Mouse (Mus musculus) limb, embryonic 13.5 days (tissue): ENCODE measurements around the gene Cacng4. TPM values are rescaled to one million over a fixed set of nuclear protein-coding genes. Genes with fewer than 3 reads are reported as not detected.

Source experiments
- ATAC-seq: fragments of 200-750 bp; cut with Nextera tagmentation; 2 replicates; pipeline ENCODE4 v1.8.0; 2017; ENCODE audit warnings: low read depth, moderate number of reproducible peaks, moderate TSS enrichment; ENCODE audit not compliant: low FRiP score
- H3K27ac ChIP-seq: fragments of 300-500 bp; sonication (generic); 2 replicates; pipeline ENCODE4 v1.5.1; 2015; ENCODE audit warnings: inconsistent platforms, mild to moderate bottlenecking, moderate library complexity
- H3K27me3 ChIP-seq: fragments of 300-500 bp; sonication (generic); 2 replicates; pipeline ENCODE4 v1.6.1; 2015; ENCODE audit warnings: mild to moderate bottlenecking, inconsistent platforms
- H3K36me3 ChIP-seq: fragments of 300-500 bp; sonication (generic); 2 replicates; pipeline ENCODE4 v1.6.1; 2015; ENCODE audit warnings: inconsistent platforms, mild to moderate bottlenecking, moderate library complexity
- H3K4me1 ChIP-seq: fragments of 300-500 bp; sonication (generic); 2 replicates; pipeline ENCODE4 v1.6.1; 2015; ENCODE audit warnings: inconsistent platforms
- H3K4me2 ChIP-seq: fragments of 300-500 bp; sonication (generic); replicated peaks from 2 replicates; pipeline ENCODE4 v1.6.1; 2015; ENCODE audit warnings: inconsistent platforms, mild to moderate bottlenecking, moderate library complexity
- H3K4me3 ChIP-seq: fragments of 300-500 bp; sonication (generic); 2 replicates; pipeline ENCODE4 v1.5.1; 2015; ENCODE audit warnings: moderate library complexity, mild to moderate bottlenecking, inconsistent platforms
- H3K9ac ChIP-seq: fragments of 300-500 bp; sonication (generic); 2 replicates; pipeline ENCODE4 v1.6.1; 2015; ENCODE audit warnings: mild to moderate bottlenecking, inconsistent platforms
- H3K9me3 ChIP-seq: fragments of 300-500 bp; sonication (generic); 2 replicates; pipeline ENCODE4 v1.6.1; 2016; ENCODE audit warnings: inconsistent platforms
- WGBS: fragments of 180-500 bp; shearing (Covaris S2); methylation state at CpG from one replicate; pipeline ENCODE4 v1.1.7; 2015; 5-methylcytosine and 5-hydroxymethylcytosine counted together
- polyA plus RNA-seq: library from polyadenylated mRNA; unstranded; fragments of >200 nt; fragmentation: Nextera tagmentation; extraction: Ambion mirVana; gene quantifications from 2 replicates; pipeline ENCODE4 v1.2.1, GENCODE M21; 2015

Cacng4 gene
- 4.3 and 5.7 TPM in 2 replicates for polyA plus RNA-seq

GRCm38 (mm10) chr11:107794547-107795269, at the start of gene Cacng4:
Gene Cacng4, minus strand, starts transcription at chr11:107794557.
- Histone ChIP-seq H3K27me3 (peaks cover 82% of the 10 kb centered on the region), H3K4me3 (peak within 1 kb of the TSS; percentile 70), H3K4me1 (peaks cover 36% of the 10 kb centered on the region), H3K36me3 (peaks cover 2% of the 10 kb centered on the region; the same call in 1 of the 2 replicates), H3K9ac (peak within 1 kb of the TSS; percentile 73), H3K27ac (no peak within 1 kb of the TSS), H3K4me2 (peak within 1 kb of the TSS; percentile 98), H3K9me3 (no peaks in the 10 kb centered on the region)
- ATAC-seq, result peak; percentile 68
- WGBS, result under 1% methylated on average over 19 of the region's 73 CpGs

- no peak for ATAC-seq
- H3K4me2 ChIP-seq, result no peak overlapping the region
- H3K27me3 ChIP-seq, result no peaks in the 10 kb centered on the region
- H3K9me3 ChIP-seq, result no peaks in the 10 kb centered on the region
- H3K27ac ChIP-seq, result no peak overlapping the region
- no peak overlapping the region for H3K9ac ChIP-seq
- no peaks in the 10 kb centered on the region for H3K36me3 ChIP-seq
- H3K4me3 ChIP-seq, result no peak overlapping the region
- WGBS, result 59% methylated on average over 7 of the region's 7 CpGs
- no peaks in the 10 kb centered on the region for H3K4me1 ChIP-seq
Observed at GRCm38 (mm10) chr11:107833351-107834040, 39.1 kb upstream of the Cacng4 start.

- H3K9me3 ChIP-seq, result no peaks in the 10 kb centered on the region
- H3K36me3 ChIP-seq, result no peaks in the 10 kb centered on the region
- H3K4me3 ChIP-seq, result no peak overlapping the region
- H3K9ac ChIP-seq, result no peak overlapping the region
- no peak overlapping the region for H3K4me2 ChIP-seq
- peaks cover 10% of the 10 kb centered on the region for H3K4me1 ChIP-seq
- H3K27me3 ChIP-seq, result peaks cover 27% of the 10 kb centered on the region
- WGBS, result 37% methylated on average over 5 of the region's 5 CpGs
- no peak overlapping the region for H3K27ac ChIP-seq
- no peak for ATAC-seq
Observed at GRCm38 (mm10) chr11:107817196-107817595, 22.8 kb upstream of the Cacng4 start.

- no peak for ATAC-seq
- Histone ChIP-seq H3K4me2 (no peak overlapping the region), H3K27ac (no peak overlapping the region), H3K4me3 (no peak overlapping the region), H3K9me3 (no peaks in the 10 kb centered on the region), H3K4me1 (peaks cover 11% of the 10 kb centered on the region), H3K36me3 (no peaks in the 10 kb centered on the region), H3K9ac (no peak overlapping the region), H3K27me3 (peaks cover 38% of the 10 kb centered on the region)
- WGBS, result 20% methylated on average over 21 of the region's 21 CpGs
Observed at GRCm38 (mm10) chr11:107812941-107813648, 18.7 kb upstream of the Cacng4 start.

GRCm38 (mm10) chr11:107812429-107812828, 18.1 kb upstream of the Cacng4 start:
- Histone ChIP-seq H3K4me2 (no peak overlapping the region), H3K36me3 (no peaks in the 10 kb centered on the region), H3K9ac (no peak overlapping the region), H3K9me3 (no peaks in the 10 kb centered on the region), H3K27me3 (peaks cover 38% of the 10 kb centered on the region), H3K27ac (no peak overlapping the region), H3K4me1 (peaks cover 11% of the 10 kb centered on the region), H3K4me3 (no peak overlapping the region)
- WGBS, result 24% methylated on average over 4 of the region's 4 CpGs
- ATAC-seq, result no peak

- H3K9me3 ChIP-seq, result no peaks in the 10 kb centered on the region
- no peak overlapping the region for H3K9ac ChIP-seq
- no peaks in the 10 kb centered on the region for H3K36me3 ChIP-seq
- H3K4me2 ChIP-seq, result no peak overlapping the region
- H3K27ac ChIP-seq, result no peak overlapping the region
- WGBS, result 68% methylated on average over 8 of the region's 8 CpGs
- no peak overlapping the region for H3K4me3 ChIP-seq
- no peak for ATAC-seq
- H3K4me1 ChIP-seq, result peaks cover 11% of the 10 kb centered on the region
- H3K27me3 ChIP-seq, result peaks cover 24% of the 10 kb centered on the region
Observed at GRCm38 (mm10) chr11:107808508-107808907, 14.2 kb upstream of the Cacng4 start.

- Histone ChIP-seq H3K4me3 (no peak overlapping the region), H3K27me3 (peaks cover 10% of the 10 kb centered on the region), H3K27ac (no peak overlapping the region), H3K9ac (no peak overlapping the region), H3K4me2 (no peak overlapping the region), H3K9me3 (no peaks in the 10 kb centered on the region), H3K4me1 (no peaks in the 10 kb centered on the region), H3K36me3 (no peaks in the 10 kb centered on the region)
- WGBS, result 80% methylated on average over 1 of the region's 1 CpGs
- ATAC-seq, result no peak
Observed at GRCm38 (mm10) chr11:107806058-107806457, 11.7 kb upstream of the Cacng4 start.

GRCm38 (mm10) chr11:107801946-107802345, 7.6 kb upstream of the Cacng4 start:
- H3K4me1 ChIP-seq, result peaks cover 17% of the 10 kb centered on the region; the same call in 1 of the 2 replicates
- H3K9ac ChIP-seq, result no peak overlapping the region
- H3K27me3 ChIP-seq, result peaks cover 49% of the 10 kb centered on the region
- WGBS, result 83% methylated on average over 3 of the region's 3 CpGs
- no peak overlapping the region for H3K4me2 ChIP-seq
- H3K4me3 ChIP-seq, result no peak overlapping the region
- no peak for ATAC-seq
- no peak overlapping the region for H3K27ac ChIP-seq
- no peaks in the 10 kb centered on the region for H3K9me3 ChIP-seq
- no peaks in the 10 kb centered on the region for H3K36me3 ChIP-seq

- WGBS, result 25% methylated on average over 9 of the region's 9 CpGs
- no peak overlapping the region for H3K4me2 ChIP-seq
- peaks cover 73% of the 10 kb centered on the region for H3K27me3 ChIP-seq
- ATAC-seq, result no peak
- H3K9me3 ChIP-seq, result no peaks in the 10 kb centered on the region
- H3K27ac ChIP-seq, result no peak overlapping the region
- peaks cover 30% of the 10 kb centered on the region for H3K4me1 ChIP-seq
- H3K9ac ChIP-seq, result no peak overlapping the region
- no peaks in the 10 kb centered on the region for H3K36me3 ChIP-seq
- H3K4me3 ChIP-seq, result no peak overlapping the region
Observed at GRCm38 (mm10) chr11:107799331-107799730, 5.0 kb upstream of the Cacng4 start.

- Histone ChIP-seq H3K27ac (no peak overlapping the region), H3K4me3 (no peak overlapping the region), H3K9ac (no peak overlapping the region), H3K36me3 (no peaks in the 10 kb centered on the region), H3K4me2 (no peak overlapping the region), H3K4me1 (peaks cover 46% of the 10 kb centered on the region), H3K27me3 (peaks cover 92% of the 10 kb centered on the region), H3K9me3 (no peaks in the 10 kb centered on the region)
- 17% methylated on average over 7 of the region's 7 CpGs for WGBS
- ATAC-seq, result no peak
Observed at GRCm38 (mm10) chr11:107796346-107796745, 2.0 kb upstream of the Cacng4 start.

- 3% methylated on average over 9 of the region's 9 CpGs for WGBS
- Histone ChIP-seq H3K9ac (peak overlapping the region; percentile 73; the same call in 1 of the 2 replicates), H3K27me3 (peaks cover 89% of the 10 kb centered on the region), H3K36me3 (no peaks in the 10 kb centered on the region), H3K4me1 (peaks cover 41% of the 10 kb centered on the region), H3K4me2 (peak overlapping the region; percentile 98), H3K4me3 (peak overlapping the region; percentile 70; the same call in 1 of the 2 replicates), H3K9me3 (no peaks in the 10 kb centered on the region), H3K27ac (no peak overlapping the region)
- no peak for ATAC-seq
Observed at GRCm38 (mm10) chr11:107795384-107796035, 1.2 kb upstream of the Cacng4 start.
